ENCODE assay signal across 8 mouse cellular contexts in the genomic region with DNA sequence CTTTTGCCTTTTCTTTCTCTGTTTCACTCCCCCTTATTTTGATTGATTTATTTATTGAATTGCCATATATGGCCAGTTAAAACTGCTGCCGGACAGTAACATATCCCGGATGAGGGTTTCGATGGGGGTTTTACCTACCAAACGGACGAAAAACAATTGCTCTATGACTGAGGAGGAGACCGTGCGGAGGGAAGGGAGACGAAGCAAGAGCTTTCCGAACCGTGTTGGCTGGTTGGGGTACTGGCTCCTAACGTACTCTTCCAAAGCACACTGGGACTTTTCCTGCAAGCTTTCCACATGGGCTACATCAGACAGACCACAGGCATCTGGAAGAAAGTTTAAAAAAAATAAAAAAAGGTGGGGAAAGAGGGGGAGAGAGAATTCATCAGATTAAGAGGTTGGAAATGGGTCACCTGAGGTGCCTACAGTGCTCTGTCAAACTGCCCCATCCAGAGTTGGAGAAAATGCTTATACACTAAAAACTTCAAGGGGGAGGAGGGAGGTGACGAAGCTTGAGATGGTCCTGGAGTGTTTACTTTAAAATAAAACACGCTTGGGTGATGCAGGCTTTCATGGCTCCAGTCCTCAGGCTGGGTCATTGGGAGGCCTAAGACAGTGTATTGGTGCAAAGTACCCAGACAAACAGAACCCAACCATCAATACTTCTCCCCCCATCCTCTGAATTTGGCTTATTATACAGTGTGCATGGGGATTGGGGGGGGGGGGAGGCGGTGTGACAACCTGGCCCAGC. TPM values are rescaled to one million over a fixed set of nuclear protein-coding genes. Genes with fewer than 3 reads are reported as not detected.
A peak's percentile ranks its signal among the peaks of the same experiment; 100 is the strongest.
DNase-seq lines count a peak whose midpoint lies in the region; ATAC-seq lines count a peak whose summit lies in the region.

No protein-coding gene starts in this region.

- peak overlapping the region; percentile 62 for H3K27ac ChIP-seq in forebrain, embryonic 11.5 days (ENCODE audit: low read depth, low read length)
- peak overlapping the region; percentile 100 for H3K27ac ChIP-seq in kidney, embryonic 15.5 days

- H3K4me2 ChIP-seq in forebrain, embryonic 11.5 days (ENCODE audit: low read depth, low read length, severe bottlenecking): peak overlapping the region; percentile 75
- peak overlapping the region; percentile 75 for H3K4me2 ChIP-seq in kidney, embryonic 15.5 days

- H3K4me3 ChIP-seq in forebrain, embryonic 11.5 days (ENCODE audit: low read depth, low read length): peak overlapping the region; percentile 79
- peak overlapping the region; percentile 84 for H3K4me3 ChIP-seq in kidney, embryonic 15.5 days (replicated peaks)

- no peaks in the 10 kb centered on the region for H3K9me3 ChIP-seq in forebrain, embryonic 11.5 days (ENCODE audit: control insufficient read depth, low read length)
- no peaks in the 10 kb centered on the region for H3K9me3 ChIP-seq in kidney, embryonic 15.5 days (replicated peaks)

- DNase-seq in layer of hippocampus, postnatal 10 days (ENCODE audit: low spot score in 2 of 2): peak; percentile 10 to 19
- no peak for DNase-seq in layer of hippocampus, adult 18-20 months (ENCODE audit: low spot score in 2 of 2)
- DNase-seq in forebrain, embryonic 11.5 days (ENCODE audit: low spot score): peak; percentile 63
- DNase-seq in neural tube, embryonic 10.5 days (ENCODE audit: extremely low spot score, low spot score): peak; percentile 48
- no peak for DNase-seq in adipocyte (ENCODE audit: low spot score)
- no peak for DNase-seq in cerebellum, adult 11 months

- ATAC-seq in forebrain, embryonic 11.5 days (replicated peaks; ENCODE audit: low FRiP score): peak; percentile 24
- peak; percentile 38 for ATAC-seq in kidney, embryonic 15.5 days (replicated peaks; ENCODE audit: low FRiP score)
- ATAC-seq in megakaryocyte-erythroid progenitor cell, adult 5-6 weeks (replicated peaks; ENCODE audit: low FRiP score, low TSS enrichment, poor library complexity, severe bottlenecking): no peak

- H3K9ac ChIP-seq in forebrain, embryonic 11.5 days (ENCODE audit: low read length): peak overlapping the region; percentile 98
- H3K9ac ChIP-seq in kidney, embryonic 15.5 days: peak overlapping the region; percentile 98

- H3K36me3 ChIP-seq in forebrain, embryonic 11.5 days (ENCODE audit: control insufficient read depth, insufficient read depth, low read length): no peaks in the 10 kb centered on the region
- H3K36me3 ChIP-seq in kidney, embryonic 15.5 days: peaks cover 36% of the 10 kb centered on the region

- 3% methylated on average over 14 of the region's 14 CpGs for WGBS in forebrain, embryonic 11.5 days
- WGBS in kidney, embryonic 15.5 days: 15% methylated on average over 14 of the region's 14 CpGs

- H3K27me3 ChIP-seq in forebrain, embryonic 11.5 days (ENCODE audit: control insufficient read depth, insufficient read depth, low read length): peaks cover 33% of the 10 kb centered on the region
- no peaks in the 10 kb centered on the region for H3K27me3 ChIP-seq in kidney, embryonic 15.5 days

- H3K4me1 ChIP-seq in forebrain, embryonic 11.5 days (replicated peaks; ENCODE audit: control insufficient read depth, insufficient read depth, low read length): no peaks in the 10 kb centered on the region
- H3K4me1 ChIP-seq in kidney, embryonic 15.5 days: peaks cover 20% of the 10 kb centered on the region

RNA-seq across cellular contexts. Expression of a gene that starts 11.8 kb away (rescaled TPM):
- total RNA-seq in layer of hippocampus, postnatal 10 days (2021): 10 to 100 TPM; 59.5 to 66.7 TPM
- 10 to 100 TPM; 40.8 to 55.2 TPM for total RNA-seq in layer of hippocampus, adult 18-20 months (2021)
- polyA plus RNA-seq in forebrain, embryonic 11.5 days (2014; fragmentation: Nextera tagmentation; extraction: Ambion mirVana): 124 and 137 TPM in 2 replicates
- polyA plus RNA-seq in kidney, embryonic 15.5 days (2015; fragmentation: Nextera tagmentation; extraction: Ambion mirVana): 230 and 240 TPM in 2 replicates
- not detected in 2 replicates for total RNA-seq in megakaryocyte-erythroid progenitor cell, adult 5-6 weeks (2014; fragmentation: Nextera tagmentation)
- total RNA-seq in megakaryocyte-erythroid progenitor cell, adult 5-6 weeks (2017): not detected in 2 replicates

Comparison
In these comparisons a context has a peak if more than half of its experiments do, and no peak if none do; other contexts are left out.
1. DNase-seq: peak in layer of hippocampus, postnatal 10 days (2 of 2), forebrain, embryonic 11.5 days (single experiment) and neural tube, embryonic 10.5 days (single experiment); none in layer of hippocampus, adult 18-20 months (0 of 2), adipocyte (single experiment) and cerebellum, adult 11 months (single experiment).
2. RNA of a gene that starts 11.8 kb away (total RNA-seq): 59.5 to 66.7 TPM in layer of hippocampus, postnatal 10 days and 40.8 to 55.2 TPM in layer of hippocampus, adult 18-20 months; not detected in megakaryocyte-erythroid progenitor cell, adult 5-6 weeks; every median in the first group is over 10 times any median in the second.